Mouse (Mus musculus) spleen, adult 2 months (tissue): ENCODE measurements at regions not wholly inside any gene's neighbourhood (a gene's known extent, or its start where the extent isn't known, plus 50 kb on each side); places are given as distances from the start of the nearest gene placed in this dataset.
A peak's percentile ranks its signal among the peaks of the same experiment; 100 is the strongest.

Experiments
- DNase-seq, 2 experiments: peaks; one replicate each; pipeline versions ENCODE4 v3.0.0 to v3.0.0-alpha.2; 2012 to 2021; ENCODE audit warnings: low spot score in 2 of 2, low read depth in 1 of 2
- H3K27ac ChIP-seq: fragments of 200-500 bp; 2 replicates; pipeline ENCODE4 v1.5.1; 2012; ENCODE audit warnings: low read length, inconsistent platforms; ENCODE audit not compliant: insufficient read depth
- H3K27me3 ChIP-seq: fragments of 200-500 bp; 2 replicates; pipeline ENCODE4 v1.6.1; 2012; ENCODE audit warnings: mild to moderate bottlenecking, moderate library complexity, low read length, inconsistent platforms; ENCODE audit not compliant: control insufficient read depth, insufficient read depth
- H3K36me3 ChIP-seq: fragments of 200-500 bp; 2 replicates; pipeline ENCODE4 v1.6.1; 2012; ENCODE audit warnings: mild to moderate bottlenecking, low read length, inconsistent platforms; ENCODE audit not compliant: control insufficient read depth, insufficient read depth
- H3K4me1 ChIP-seq: fragments of 200-500 bp; 2 replicates; pipeline ENCODE4 v1.6.1; 2011; ENCODE audit warnings: inconsistent platforms; ENCODE audit not compliant: control insufficient read depth, insufficient read depth, insufficient read length
- H3K4me3 ChIP-seq: fragments of 200-500 bp; 2 replicates; pipeline ENCODE4 v1.5.1; 2011; ENCODE audit warnings: mild to moderate bottlenecking, inconsistent platforms; ENCODE audit not compliant: insufficient read depth, insufficient read length; ENCODE audit errors: extremely low read depth
- CTCF ChIP-seq: fragments of 200-500 bp; IDR thresholded peaks from 2 replicates; pipeline ENCODE4 v1.5.1; 2011; ENCODE audit warnings: mild to moderate bottlenecking, inconsistent platforms; ENCODE audit not compliant: insufficient read depth, insufficient read length, insufficient replicate concordance; ENCODE audit errors: extremely low read depth
- POLR2A ChIP-seq: fragments of 200-500 bp; IDR thresholded peaks from 2 replicates; pipeline ENCODE4 v1.6.1; 2011; ENCODE audit warnings: low read depth, low read length, inconsistent platforms
- WGBS: fragments of 180-500 bp; shearing (Covaris S2); methylation state at CpG from one replicate; pipeline ENCODE4 v1.1.7; 2018; 5-methylcytosine and 5-hydroxymethylcytosine counted together

DNA sequence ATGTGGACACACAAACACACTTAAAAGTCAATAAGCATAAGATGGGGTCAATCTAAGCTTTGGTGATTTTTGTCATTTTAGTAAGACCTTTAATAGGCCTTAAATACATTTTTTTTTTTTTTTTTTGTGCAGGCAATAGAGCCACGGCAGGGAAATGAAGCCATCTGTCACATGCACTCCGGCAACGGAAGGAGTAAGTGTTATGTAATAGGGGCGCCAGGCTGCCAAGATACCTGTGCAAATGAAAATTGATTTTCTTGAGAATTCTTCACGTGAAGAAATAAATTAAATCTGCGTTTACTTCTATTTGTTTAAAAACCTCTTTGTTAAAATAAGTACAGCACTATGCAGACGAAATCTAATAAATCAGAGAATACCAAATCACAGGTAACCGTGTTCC is 54.6 kb upstream of the Card11 start:
- TF ChIP-seq CTCF (no peak), POLR2A (no peak)
- no peaks in the 10 kb centered on the region for H3K27me3 ChIP-seq
- 53% methylated on average over 8 of the region's 8 CpGs for WGBS
- DNase-seq = no peak
- no peaks in the 10 kb centered on the region for H3K36me3 ChIP-seq
- no peak overlapping the region for H3K27ac ChIP-seq
- H3K4me3 ChIP-seq = no peak overlapping the region
- peaks cover 13% of the 10 kb centered on the region; the same call in 1 of the 2 replicates for H3K4me1 ChIP-seq

DNA sequence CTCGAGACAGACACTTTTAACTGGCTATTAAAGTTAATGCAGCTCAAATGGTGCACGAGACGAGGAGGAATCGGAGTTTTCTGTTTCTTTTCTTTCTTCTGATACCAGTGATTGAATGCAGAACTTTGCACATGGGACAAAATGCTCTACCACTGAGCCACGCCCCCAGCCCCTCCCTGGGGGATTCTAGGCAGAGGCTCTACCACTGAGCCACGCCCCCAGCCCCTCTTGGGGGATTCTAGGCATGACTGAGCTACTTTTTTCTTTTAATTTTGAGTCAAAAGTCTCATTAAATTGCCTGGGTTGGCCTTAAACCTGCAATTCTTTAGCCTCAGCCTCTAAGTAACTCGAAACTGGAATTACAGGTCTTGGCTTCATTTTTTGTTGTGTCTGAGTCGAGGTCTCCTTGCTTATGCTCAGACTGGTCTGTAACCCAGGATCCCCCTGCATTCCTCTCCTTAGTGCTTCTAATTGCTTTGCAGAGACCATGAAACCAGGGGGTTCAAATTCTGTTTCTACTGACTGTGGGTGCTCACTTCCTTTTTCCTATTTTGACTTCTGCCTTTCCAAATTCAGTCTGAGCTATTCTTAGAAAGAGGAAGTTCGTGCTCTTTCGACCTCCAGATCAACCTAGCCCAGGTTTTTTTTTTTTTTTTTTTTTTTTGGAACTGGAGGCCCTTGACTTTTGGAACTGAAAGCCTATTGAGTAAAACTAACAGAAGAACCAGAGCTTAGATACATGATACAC is 55.4 kb upstream of the Card11 start:
- H3K27me3 ChIP-seq = no peaks in the 10 kb centered on the region
- 16% methylated on average over 10 of the region's 10 CpGs for WGBS
- peaks cover 13% of the 10 kb centered on the region; the same call in 1 of the 2 replicates for H3K4me1 ChIP-seq
- H3K4me3 ChIP-seq = no peak overlapping the region
- H3K27ac ChIP-seq = peak overlapping the region; percentile 75
- no peaks in the 10 kb centered on the region for H3K36me3 ChIP-seq
- DNase-seq = peak; percentile 49 to 72
- TF ChIP-seq CTCF = no peak
- no peak for TF ChIP-seq POLR2A

DNA sequence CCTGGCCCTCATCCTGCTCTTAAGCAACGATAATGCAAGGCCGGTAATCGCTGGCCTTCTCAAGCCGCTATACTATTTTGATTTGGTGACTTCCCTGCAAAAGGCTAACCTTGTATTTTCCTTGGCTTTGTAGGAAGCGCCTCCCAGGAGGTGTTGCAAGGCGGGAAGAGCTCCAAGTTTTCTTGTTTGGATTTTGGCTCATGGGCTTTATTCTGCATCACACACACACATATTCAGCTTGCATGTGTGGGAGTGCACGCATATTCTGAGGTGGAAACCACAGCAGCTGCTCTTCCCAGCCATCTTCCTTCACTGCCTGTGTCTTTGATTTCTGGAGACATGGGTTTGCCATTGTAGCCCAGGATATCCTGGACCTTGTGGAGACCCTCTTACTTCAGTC is 57.8 kb upstream of the Card11 start:
- no peak overlapping the region for H3K27ac ChIP-seq
- 77% methylated on average over 7 of the region's 7 CpGs for WGBS
- no peak overlapping the region for H3K4me3 ChIP-seq
- no peaks in the 10 kb centered on the region for H3K36me3 ChIP-seq
- DNase-seq = no peak
- peaks cover 13% of the 10 kb centered on the region; the same call in 1 of the 2 replicates for H3K4me1 ChIP-seq
- no peaks in the 10 kb centered on the region for H3K27me3 ChIP-seq
- TF ChIP-seq CTCF (no peak), POLR2A (no peak)

DNA sequence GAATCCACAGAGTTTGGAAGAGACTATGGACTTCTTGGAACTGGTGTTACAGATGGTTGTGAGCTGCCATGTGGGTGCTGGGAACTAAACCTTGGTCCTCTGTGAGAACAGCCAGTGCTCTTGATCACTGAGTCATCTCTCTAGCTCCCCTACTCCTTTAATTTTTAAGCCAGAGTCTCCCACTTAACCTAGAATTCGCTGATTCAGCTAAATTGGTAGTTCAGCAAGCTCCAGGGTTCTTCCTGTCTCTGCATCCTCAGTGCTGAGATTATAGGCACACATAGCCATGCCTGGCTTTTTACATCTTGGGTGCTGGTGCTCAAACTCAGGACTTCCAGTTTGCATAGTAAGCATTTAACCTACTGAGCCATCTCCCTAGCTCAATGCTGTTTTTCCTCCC is 58.5 kb upstream of the Card11 start:
- Histone ChIP-seq H3K4me1 (peaks cover 13% of the 10 kb centered on the region; the same call in 1 of the 2 replicates), H3K36me3 (no peaks in the 10 kb centered on the region), H3K27ac (no peak overlapping the region), H3K27me3 (no peaks in the 10 kb centered on the region), H3K4me3 (no peak overlapping the region)
- TF ChIP-seq CTCF = no peak
- TF ChIP-seq POLR2A = no peak
- 73% methylated on average over 1 of the region's 1 CpGs for WGBS
- DNase-seq = no peak

DNA sequence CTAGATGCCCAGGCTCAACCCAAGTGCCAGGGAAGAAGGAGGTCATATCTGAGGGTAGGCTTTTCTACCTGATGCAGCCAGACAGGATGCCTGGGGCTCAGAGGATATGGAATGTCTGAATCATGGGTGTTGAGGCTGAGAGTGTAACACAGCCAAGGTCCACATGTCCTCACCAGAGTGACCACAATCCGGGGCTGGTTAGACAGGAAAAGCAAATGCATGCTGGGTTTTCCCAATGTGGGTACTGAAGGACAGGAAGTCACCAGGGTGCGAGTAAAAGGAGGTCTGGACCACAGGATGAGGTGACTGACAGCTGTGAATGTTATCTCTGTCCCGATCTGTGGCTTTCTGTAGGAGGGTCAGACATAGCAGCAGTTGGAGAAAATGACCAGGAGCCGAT is 61.8 kb upstream of the Card11 start:
- H3K36me3 ChIP-seq = no peaks in the 10 kb centered on the region
- H3K27me3 ChIP-seq = no peaks in the 10 kb centered on the region
- no peak for TF ChIP-seq POLR2A
- TF ChIP-seq CTCF = no peak
- H3K4me1 ChIP-seq = peaks cover 3% of the 10 kb centered on the region; the same call in 1 of the 2 replicates
- DNase-seq = no peak
- WGBS = 12% methylated on average over 4 of the region's 4 CpGs
- H3K27ac ChIP-seq = no peak overlapping the region
- no peak overlapping the region for H3K4me3 ChIP-seq

GRCm38 (mm10) chr5:141067561-141067960 is 67.2 kb upstream of the Card11 start:
- no peaks in the 10 kb centered on the region for H3K36me3 ChIP-seq
- DNase-seq = no peak
- H3K4me3 ChIP-seq = no peak overlapping the region
- 90% methylated on average over 7 of the region's 7 CpGs for WGBS
- no peaks in the 10 kb centered on the region for H3K4me1 ChIP-seq
- H3K27me3 ChIP-seq = no peaks in the 10 kb centered on the region
- TF ChIP-seq CTCF (0 out of 2 replicates have a peak, but pooled peaks have one; percentile 3), POLR2A (no peak)
- H3K27ac ChIP-seq = no peak overlapping the region

DNA sequence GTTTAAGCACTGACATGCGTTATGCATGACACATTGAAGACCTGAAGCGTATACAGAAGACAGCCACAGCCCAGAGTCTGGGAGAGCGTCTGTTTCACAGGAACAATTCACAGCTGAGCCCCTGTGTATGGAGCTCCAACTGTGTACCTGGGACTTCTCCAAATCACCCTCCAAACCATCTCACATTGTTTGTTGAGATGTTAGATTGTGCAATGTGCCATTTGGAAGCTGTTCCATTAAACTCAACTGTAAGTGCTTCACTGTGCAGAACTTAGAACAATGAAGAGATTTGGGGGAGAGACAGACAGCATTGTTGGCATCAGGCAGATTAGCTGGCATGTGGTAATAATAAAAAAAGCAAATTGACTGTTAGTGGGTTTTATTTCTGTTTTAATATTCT is 74.1 kb upstream of the Card11 start:
- H3K27ac ChIP-seq = no peak overlapping the region

More for the DNA sequence above, 74.1 kb upstream of the Card11 start:
- WGBS = 95% methylated on average over 3 of the region's 3 CpGs
- H3K4me1 ChIP-seq = peaks cover 3% of the 10 kb centered on the region; the same call in 1 of the 2 replicates
- TF ChIP-seq POLR2A = no peak
- no peak for TF ChIP-seq CTCF
- H3K4me3 ChIP-seq = no peak overlapping the region
- DNase-seq = no peak
- H3K36me3 ChIP-seq = no peaks in the 10 kb centered on the region
- no peaks in the 10 kb centered on the region for H3K27me3 ChIP-seq
